Mouse (Mus musculus) midbrain, embryonic 14.5 days (tissue): ENCODE measurements around the gene S100a4. TPM values are rescaled to one million over a fixed set of nuclear protein-coding genes. Genes with fewer than 3 reads are reported as not detected.

Source experiments
- ATAC-seq: fragments of 200-750 bp; cut with Nextera tagmentation; 2 replicates; pipeline ENCODE4 v1.8.0; 2017; ENCODE audit warnings: moderate number of reproducible peaks, moderate library complexity; ENCODE audit not compliant: low FRiP score, low TSS enrichment
- DNase-seq: peaks from one replicate; pipeline ENCODE4 v3.0.0-alpha.2; 2015
- H3K27ac ChIP-seq: fragments of 300-500 bp; sonication (generic); replicated peaks from 2 replicates; pipeline ENCODE4 v1.5.1; 2014; ENCODE audit warnings: mild to moderate bottlenecking, low read depth, low read length, moderate library complexity
- H3K27me3 ChIP-seq: fragments of 300-500 bp; sonication (generic); 2 replicates; pipeline ENCODE4 v1.6.1; 2014; ENCODE audit warnings: low read length, control low read depth, mixed read lengths; ENCODE audit not compliant: control insufficient read depth, insufficient read depth
- H3K36me3 ChIP-seq: fragments of 300-500 bp; sonication (generic); 2 replicates; pipeline ENCODE4 v1.6.1; 2014; ENCODE audit warnings: low read length, control low read depth; ENCODE audit not compliant: control insufficient read depth, insufficient read depth
- H3K4me1 ChIP-seq: fragments of 300-500 bp; sonication (generic); 2 replicates; pipeline ENCODE4 v1.6.1; 2014; ENCODE audit warnings: mild to moderate bottlenecking, antibody characterized with exemption, low read length, control low read depth; ENCODE audit not compliant: control insufficient read depth, insufficient read depth
- H3K4me2 ChIP-seq: fragments of 300-500 bp; sonication (generic); 2 replicates; pipeline ENCODE4 v1.6.1; 2014; ENCODE audit warnings: mild to moderate bottlenecking, low read length, moderate library complexity
- H3K4me3 ChIP-seq: fragments of 300-500 bp; sonication (generic); replicated peaks from 2 replicates; pipeline ENCODE4 v1.5.1; 2014; ENCODE audit warnings: low read depth, low read length
- H3K9ac ChIP-seq: fragments of 300-500 bp; sonication (generic); replicated peaks from 2 replicates; pipeline ENCODE4 v1.6.1; 2014; ENCODE audit warnings: mild to moderate bottlenecking, low read length, moderate library complexity
- H3K9me3 ChIP-seq: fragments of 300-500 bp; sonication (generic); 2 replicates; pipeline ENCODE4 v1.6.1; 2016; ENCODE audit warnings: low read length, control low read depth, mixed read lengths; ENCODE audit not compliant: control insufficient read depth
- WGBS: fragments of 180-500 bp; shearing (Covaris S2); extraction: QIAGEN DNeasy Blood & Tissue Kit; methylation state at CpG from one replicate; pipeline ENCODE4 v1.1.7; 2014; 5-methylcytosine and 5-hydroxymethylcytosine counted together
- polyA plus RNA-seq: library from polyadenylated mRNA; unstranded; fragments of >200 nt; fragmentation: Nextera tagmentation; extraction: Ambion mirVana; gene quantifications from 2 replicates; pipeline ENCODE4 v1.2.1, GENCODE M21; 2014

Gene S100a4
- polyA plus RNA-seq, 1 experiment from 2014 or later, result 1.5 TPM

- H3K27ac ChIP-seq, result no peak overlapping the region
- WGBS, result 89% methylated on average over 7 of the region's 7 CpGs
- H3K4me3 ChIP-seq, result no peak overlapping the region
- no peaks in the 10 kb centered on the region for H3K9me3 ChIP-seq
- H3K36me3 ChIP-seq, result no peaks in the 10 kb centered on the region
- DNase-seq (no peak), ATAC-seq (no peak)
- H3K9ac ChIP-seq, result no peak overlapping the region
- H3K4me2 ChIP-seq, result no peak overlapping the region
- H3K4me1 ChIP-seq, result no peaks in the 10 kb centered on the region
- no peaks in the 10 kb centered on the region for H3K27me3 ChIP-seq
Measured at GRCm38 (mm10) chr3:90640981-90641380, 37.4 kb downstream of the S100a4 start.

- H3K27ac ChIP-seq, result no peak overlapping the region
- no peaks in the 10 kb centered on the region for H3K36me3 ChIP-seq
- H3K4me3 ChIP-seq, result no peak overlapping the region
- no peak overlapping the region for H3K4me2 ChIP-seq
- no peaks in the 10 kb centered on the region for H3K9me3 ChIP-seq
- ATAC-seq (no peak), DNase-seq (peak; percentile 11)
- WGBS, result 56% methylated on average over 3 of the region's 3 CpGs
- H3K4me1 ChIP-seq, result no peaks in the 10 kb centered on the region
- H3K27me3 ChIP-seq, result no peaks in the 10 kb centered on the region
- H3K9ac ChIP-seq, result no peak overlapping the region
Measured at GRCm38 (mm10) chr3:90644220-90644619, 40.6 kb downstream of the S100a4 start.

DNA sequence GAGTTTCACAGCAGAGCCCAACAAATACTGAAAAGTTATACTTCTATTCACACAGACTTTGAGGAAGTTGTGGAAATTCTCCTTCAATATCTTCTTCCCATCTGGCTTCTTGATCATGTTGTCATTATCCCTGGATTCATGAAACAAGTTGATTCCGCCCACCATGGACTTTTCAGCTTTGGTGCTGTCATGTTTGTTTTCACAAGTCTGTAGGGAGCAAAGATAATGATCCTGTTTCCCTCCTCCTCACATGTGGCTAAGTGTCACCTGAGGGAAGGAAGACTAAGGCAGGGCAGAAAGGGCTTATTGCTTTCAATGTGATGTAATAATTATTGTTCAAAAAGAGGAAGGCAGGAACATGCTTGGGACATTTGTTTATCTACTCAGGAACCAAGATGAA, 43.7 kb downstream of the S100a4 start:
- H3K36me3 ChIP-seq, result no peaks in the 10 kb centered on the region
- WGBS, result 90% methylated on average over 1 of the region's 1 CpGs
- no peak overlapping the region for H3K27ac ChIP-seq
- no peaks in the 10 kb centered on the region for H3K9me3 ChIP-seq
- H3K27me3 ChIP-seq, result no peaks in the 10 kb centered on the region
- no peak overlapping the region for H3K9ac ChIP-seq
- no peak overlapping the region for H3K4me2 ChIP-seq
- no peak overlapping the region for H3K4me3 ChIP-seq
- ATAC-seq (no peak), DNase-seq (no peak)
- H3K4me1 ChIP-seq, result no peaks in the 10 kb centered on the region

GRCm38 (mm10) chr3:90648981-90649380, 45.4 kb downstream of the S100a4 start:
- Histone ChIP-seq H3K9ac (no peak overlapping the region), H3K27me3 (no peaks in the 10 kb centered on the region), H3K36me3 (no peaks in the 10 kb centered on the region), H3K9me3 (no peaks in the 10 kb centered on the region), H3K4me3 (no peak overlapping the region), H3K4me1 (no peaks in the 10 kb centered on the region), H3K4me2 (no peak overlapping the region), H3K27ac (no peak overlapping the region)
- ATAC-seq (no peak), DNase-seq (no peak)

GRCm38 (mm10) chr3:90649832-90650231, 46.3 kb downstream of the S100a4 start:
- Histone ChIP-seq H3K9me3 (no peaks in the 10 kb centered on the region), H3K36me3 (no peaks in the 10 kb centered on the region), H3K4me2 (no peak overlapping the region), H3K4me1 (no peaks in the 10 kb centered on the region), H3K27me3 (no peaks in the 10 kb centered on the region), H3K4me3 (no peak overlapping the region), H3K9ac (no peak overlapping the region), H3K27ac (no peak overlapping the region)
- ATAC-seq (no peak), DNase-seq (no peak)
- 90% methylated on average over 2 of the region's 2 CpGs for WGBS

GRCm38 (mm10) chr3:90652878-90653508, 49.4 kb downstream of the S100a4 start:
- ATAC-seq, result peak; percentile 69
- H3K9me3 ChIP-seq, result no peaks in the 10 kb centered on the region

DNA sequence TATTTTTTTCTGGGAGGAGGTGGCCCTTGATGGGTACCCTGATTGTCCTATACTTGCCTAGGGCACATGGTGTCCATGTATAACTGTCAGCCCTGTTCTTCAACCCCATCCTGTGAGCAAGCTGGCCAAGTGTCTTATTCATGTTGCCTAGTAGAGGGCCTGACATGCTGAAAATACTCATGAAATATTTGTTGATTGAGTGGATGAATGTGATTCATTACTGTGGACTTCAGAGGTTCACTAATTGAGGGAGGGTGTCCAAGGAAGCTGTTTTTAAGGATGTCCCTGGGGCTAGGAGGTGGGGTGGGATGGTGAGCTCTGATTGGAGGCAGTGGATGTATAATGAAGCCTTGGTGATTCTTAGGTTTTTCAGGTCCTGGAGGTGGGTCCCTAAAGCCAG, 50.1 kb downstream of the S100a4 start, which contains the start of gene S100a7a:
TSS of gene S100a7a (plus strand) at position 301 of the 400 bp plus-strand sequence.
- no peaks in the 10 kb centered on the region for H3K27me3 ChIP-seq
- H3K27ac ChIP-seq, result no peak within 1 kb of the TSS
- no peaks in the 10 kb centered on the region for H3K36me3 ChIP-seq
- no peak within 1 kb of the TSS for H3K9ac ChIP-seq
- ATAC-seq (no peak), DNase-seq (no peak)
- no peak within 1 kb of the TSS for H3K4me2 ChIP-seq
- H3K9me3 ChIP-seq, result no peaks in the 10 kb centered on the region
- H3K4me3 ChIP-seq, result no peak within 1 kb of the TSS
- no peaks in the 10 kb centered on the region for H3K4me1 ChIP-seq

More at GRCm38 (mm10) chr3:90652878-90653508, 49.4 kb downstream of the S100a4 start:
- Histone ChIP-seq H3K36me3 (no peaks in the 10 kb centered on the region), H3K9ac (no peak overlapping the region), H3K27ac (no peak overlapping the region), H3K4me2 (no peak overlapping the region), H3K4me1 (no peaks in the 10 kb centered on the region), H3K4me3 (no peak overlapping the region), H3K27me3 (no peaks in the 10 kb centered on the region)
- DNase-seq, result peak; percentile 94
- WGBS, result 38% methylated on average over 5 of the region's 5 CpGs

Other genes with a start within 250 kb of the S100a4 start
- 23.6 and 25.0 TPM in 2 replicates for gene Slc27a3, start 213.8 kb upstream of the S100a4 start, polyA plus RNA-seq
- gene Ints3, start 170.1 kb upstream of the S100a4 start, polyA plus RNA-seq, result 32.3 and 35.0 TPM in 2 replicates
- gene Npr1, start 137.9 kb upstream of the S100a4 start, polyA plus RNA-seq, result 0.65 and 2.3 TPM in 2 replicates
- gene Ilf2, start 127.6 kb upstream of the S100a4 start, polyA plus RNA-seq, result 271 and 282 TPM in 2 replicates
- 89.7 and 92.8 TPM in 2 replicates for gene Snapin, start 112.7 kb upstream of the S100a4 start, polyA plus RNA-seq
- gene Chtop, start 94.3 kb upstream of the S100a4 start, polyA plus RNA-seq, result 135 and 145 TPM in 2 replicates
- gene S100a1, start 89.4 kb upstream of the S100a4 start, polyA plus RNA-seq, result 8.2 and 8.3 TPM in 2 replicates
- gene S100a13, start 89.3 kb upstream of the S100a4 start, polyA plus RNA-seq, result 5.9 and 8.0 TPM in 2 replicates
- not detected in 2 replicates for gene S100a14, start 76.9 kb upstream of the S100a4 start, polyA plus RNA-seq
- 25.3 and 32.5 TPM in 2 replicates for gene S100a16, start 66.5 kb upstream of the S100a4 start, polyA plus RNA-seq
- gene S100a3, start 43.2 kb upstream of the S100a4 start, polyA plus RNA-seq, result not detected in 2 replicates
- gene S100a2, start 13.5 kb upstream of the S100a4 start, polyA plus RNA-seq, result not detected in 2 replicates
- gene Gm42674, start 1.9 kb upstream of the S100a4 start, polyA plus RNA-seq, result not detected in 2 replicates
- not detected in 2 replicates for gene S100a5, start 4.8 kb downstream of the S100a4 start, polyA plus RNA-seq
- 4.6 and 32.0 TPM in 2 replicates for gene S100a6, start 9.1 kb downstream of the S100a4 start, polyA plus RNA-seq
- not detected in 2 replicates for gene S100a7a, start 50.2 kb downstream of the S100a4 start, polyA plus RNA-seq
- 2.2 TPM in 1 of 2 replicates, not detected in the other for gene S100a8, start 65.2 kb downstream of the S100a4 start, polyA plus RNA-seq
- 0.95 TPM in 1 of 2 replicates, not detected in the other for gene S100a9, start 92.0 kb downstream of the S100a4 start, polyA plus RNA-seq
- gene Pglyrp4, start 123.1 kb downstream of the S100a4 start, polyA plus RNA-seq, result 0.16 TPM in 1 of 2 replicates, not detected in the other
- not detected in 2 replicates for gene Gm5849, start 174.1 kb downstream of the S100a4 start, polyA plus RNA-seq